Mouse (Mus musculus) urinary bladder, postnatal 25 days (tissue): ENCODE results near the gene Mapk12.
A peak's percentile ranks its signal among the peaks of the same experiment; 100 is the strongest.

Source experiments
- DNase-seq: peaks from one replicate; pipeline ENCODE4 v3.0.0; 2022; ENCODE audit warnings: low spot score

Mapk12 gene

GRCm38 (mm10) chr15:89137378-89138045 lies 3.0 kb downstream of the Mapk12 start:
- DNase-seq, result no peak

GRCm38 (mm10) chr15:89136461-89137155 lies 3.9 kb downstream of the Mapk12 start:
- DNase-seq, result no peak

GRCm38 (mm10) chr15:89131316-89131715 lies 9.2 kb downstream of the Mapk12 start:
- no peak for DNase-seq

DNA sequence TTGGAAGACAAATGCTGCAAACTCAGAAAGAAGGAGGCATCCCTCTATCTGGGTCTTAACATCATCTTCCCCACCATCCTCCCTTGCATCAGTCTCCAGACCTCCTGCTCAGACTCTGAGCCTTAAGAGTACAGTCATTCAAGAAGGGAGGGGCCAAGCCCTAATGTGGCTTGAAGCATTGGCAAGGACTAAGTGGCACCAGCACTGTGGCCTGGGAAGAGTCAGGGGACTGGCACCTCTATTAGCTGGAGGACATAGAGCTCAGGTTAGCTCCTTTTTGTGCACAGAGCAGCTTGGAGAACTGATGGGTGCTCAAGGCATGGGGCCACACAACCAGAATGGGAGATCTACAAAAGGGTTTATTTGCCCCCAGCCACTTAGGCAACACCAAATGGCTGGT lies 10.3 kb downstream of the Mapk12 start:
- DNase-seq, result no peak

- peak; percentile 77 for DNase-seq
These were observed 11.8 kb downstream of the Mapk12 start, which contains the start of gene Hdac10 for GRCm38 (mm10) chr15:89128382-89129350. Gene Hdac10 (minus strand): TSS chr15:89128700.

DNA sequence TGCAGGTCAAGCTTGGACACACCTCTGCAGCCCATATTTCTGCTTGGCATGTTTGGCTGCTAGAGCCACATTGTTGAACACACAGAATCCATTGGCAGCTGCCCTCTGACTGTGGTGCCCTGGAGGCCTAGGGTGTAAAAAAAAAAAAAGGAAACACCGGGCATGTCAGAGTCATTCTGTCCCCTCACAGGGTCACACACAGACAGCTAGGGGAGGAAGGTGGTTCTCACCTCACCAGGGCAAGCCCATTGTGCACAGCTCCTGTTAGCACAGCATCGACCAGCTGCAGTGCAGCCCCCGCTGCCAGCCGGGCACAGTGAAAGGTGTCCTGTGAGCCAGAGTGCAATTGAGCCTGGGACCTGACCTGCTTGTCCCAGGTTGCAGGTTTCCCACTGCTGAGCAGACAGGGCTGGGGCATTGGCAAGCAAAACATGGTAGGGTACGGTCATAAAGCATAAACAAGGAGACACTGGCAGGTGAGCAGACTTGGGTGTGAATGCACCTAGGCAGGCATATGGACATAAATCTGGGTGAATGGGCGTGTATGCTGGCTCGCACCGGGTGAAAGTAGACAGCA lies 13.1 kb downstream of the Mapk12 start:
- DNase-seq, result no peak

- no peak for DNase-seq
These were observed 13.9 kb downstream of the Mapk12 start for GRCm38 (mm10) chr15:89126622-89127021.

DNA sequence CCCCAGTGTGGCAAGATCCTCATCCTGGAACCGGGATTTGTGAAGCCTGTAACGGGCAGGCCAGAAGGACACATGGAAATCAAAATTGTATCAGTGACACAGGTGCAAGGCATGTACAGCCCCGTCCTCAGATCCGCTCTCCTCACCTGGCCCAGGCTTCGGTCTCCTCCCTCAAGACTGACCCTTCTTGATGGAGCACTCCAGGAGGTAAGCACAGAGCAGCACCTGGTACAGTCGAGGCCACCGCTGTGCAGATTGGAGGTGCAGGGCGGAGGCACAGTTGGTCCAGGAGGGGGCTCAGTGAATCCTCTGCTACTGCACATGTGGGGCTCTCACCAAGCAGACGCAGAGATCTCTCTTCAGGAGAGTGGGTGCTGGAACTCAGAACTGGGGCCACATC lies 15.2 kb downstream of the Mapk12 start:
- DNase-seq, result no peak

DNA sequence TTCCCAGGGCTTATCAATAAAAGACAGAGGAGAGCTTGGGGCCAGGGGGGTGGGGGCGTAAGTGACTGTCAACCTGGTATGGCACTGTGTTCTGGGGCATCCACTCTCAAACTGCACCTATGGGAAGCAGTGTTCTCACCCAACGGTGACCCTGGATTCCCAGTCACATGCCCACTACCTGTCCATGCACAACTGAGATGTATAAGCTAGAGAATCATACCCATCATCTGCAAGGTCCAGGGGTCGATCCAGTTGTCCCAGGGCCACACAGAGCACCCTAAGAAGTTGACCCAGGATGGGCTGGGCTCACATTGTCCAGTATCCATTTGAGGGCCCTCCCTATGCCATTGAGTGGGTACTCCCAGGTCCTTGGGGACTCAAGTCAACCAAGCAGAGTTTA lies 16.2 kb downstream of the Mapk12 start:
- no peak for DNase-seq

GRCm38 (mm10) chr15:89123595-89123994 lies 16.9 kb downstream of the Mapk12 start:
- no peak for DNase-seq

- peak; percentile 95 for DNase-seq
These were observed 17.7 kb downstream of the Mapk12 start, which contains the start of gene Tubgcp6 for GRCm38 (mm10) chr15:89122649-89123366. Gene Tubgcp6 (minus strand): TSS chr15:89123112.

DNA sequence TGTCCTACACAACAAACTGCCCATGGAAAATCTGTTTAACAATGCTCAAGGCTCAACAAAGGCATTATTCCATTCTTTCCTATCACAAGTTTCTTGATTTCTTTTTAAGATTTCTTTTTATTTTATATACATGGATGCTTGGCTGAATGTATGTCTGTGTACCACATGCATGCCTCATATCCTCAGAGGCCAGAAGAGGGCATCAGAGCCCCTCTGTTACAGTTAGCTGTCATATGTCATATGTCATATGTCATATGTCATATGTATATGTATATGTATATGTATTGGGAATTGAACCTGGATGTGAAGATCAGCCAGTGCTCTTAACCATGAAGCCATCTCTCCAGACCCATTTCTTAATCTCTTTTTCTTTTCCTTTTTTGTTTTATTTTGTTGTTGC lies 22.5 kb downstream of the Mapk12 start:
- DNase-seq, result no peak

- no peak for DNase-seq
These were observed 30.4 kb downstream of the Mapk12 start for GRCm38 (mm10) chr15:89110147-89110546.

GRCm38 (mm10) chr15:89106976-89107375 lies 33.5 kb downstream of the Mapk12 start:
- DNase-seq, result no peak

DNA sequence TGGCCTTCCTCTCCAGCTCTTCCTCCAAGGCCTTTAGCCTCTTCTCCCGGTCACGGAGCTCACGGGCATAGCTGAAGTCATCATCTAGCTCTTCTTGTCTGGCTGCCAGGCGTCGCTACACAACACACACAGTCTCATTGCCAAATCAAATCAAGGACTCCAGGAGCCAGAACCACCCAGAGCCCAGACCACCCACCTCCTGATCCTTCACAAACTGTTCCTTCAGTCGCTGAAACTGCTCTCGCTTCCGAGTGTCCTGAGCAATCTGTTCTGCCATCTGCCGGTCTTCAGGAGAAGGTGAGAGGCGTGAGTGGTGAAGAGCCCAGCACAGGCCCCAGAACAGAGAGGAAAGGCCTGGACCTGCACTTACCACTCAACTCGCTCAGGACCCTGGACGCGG lies 34.4 kb downstream of the Mapk12 start:
- DNase-seq, result no peak

- no peak for DNase-seq
These were observed 36.1 kb downstream of the Mapk12 start for GRCm38 (mm10) chr15:89104425-89104824.

DNA sequence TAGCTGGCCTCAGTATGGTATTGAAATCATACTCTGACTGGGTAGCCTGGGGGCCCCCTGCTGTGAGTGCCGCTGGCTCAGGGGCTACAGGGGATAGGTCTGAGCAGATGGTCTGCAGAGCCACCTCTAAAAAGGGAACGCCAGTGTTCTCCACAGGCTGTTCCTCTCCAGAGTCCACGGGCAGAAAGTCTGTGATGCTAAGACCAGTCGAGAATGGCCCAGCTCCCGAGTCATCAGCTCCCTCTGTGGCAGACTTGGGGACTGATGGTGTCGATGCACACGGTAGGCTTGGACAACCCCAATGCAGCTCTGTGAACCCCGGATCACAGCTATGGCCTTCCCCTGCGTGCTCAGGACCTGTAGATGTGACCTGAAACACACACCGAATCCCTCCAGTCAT lies 36.6 kb downstream of the Mapk12 start:
- DNase-seq, result no peak

- no peak for DNase-seq
These were observed 37.9 kb downstream of the Mapk12 start for GRCm38 (mm10) chr15:89102646-89103045.

DNA sequence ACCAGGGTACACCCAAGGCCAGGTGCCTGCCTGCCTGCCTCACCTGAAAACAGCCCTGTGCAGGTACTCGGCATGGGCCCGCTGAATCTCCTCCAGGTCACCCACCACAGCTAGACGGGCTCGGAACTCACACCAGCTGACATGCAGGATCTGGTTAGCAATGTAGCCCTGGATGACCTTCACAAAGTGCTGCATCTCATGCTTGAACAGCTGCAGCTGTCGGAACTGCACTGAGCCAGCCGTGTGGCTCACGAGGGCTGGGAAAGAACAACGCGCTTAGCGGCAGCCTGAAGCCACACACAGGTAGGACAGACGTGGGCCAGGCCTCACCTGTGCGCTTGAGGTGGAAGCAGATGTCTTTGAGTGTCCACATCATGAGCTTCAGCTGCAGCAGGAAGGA lies 39.7 kb downstream of the Mapk12 start:
- DNase-seq, result no peak

- DNase-seq, result no peak
These were observed 41.9 kb downstream of the Mapk12 start for GRCm38 (mm10) chr15:89098616-89099015.

DNA sequence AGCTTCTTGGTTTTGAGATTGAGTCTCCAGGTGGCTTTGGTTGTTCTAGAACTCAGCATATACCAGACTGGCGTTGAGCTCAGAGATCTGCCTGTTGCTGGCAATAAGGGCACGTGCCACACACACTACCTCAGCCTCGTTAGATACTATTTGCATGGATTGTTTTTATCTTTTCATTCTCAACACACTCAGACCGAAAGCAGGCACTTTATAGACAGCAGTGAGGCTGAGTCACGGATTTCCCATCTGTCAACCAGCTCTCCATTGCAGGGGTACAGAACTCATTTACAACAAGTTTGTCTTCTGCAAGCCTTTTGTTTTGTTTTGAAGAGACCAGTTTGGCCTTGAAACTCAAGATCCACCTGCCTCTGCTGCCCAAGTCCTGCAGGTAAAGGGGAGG lies 43.1 kb downstream of the Mapk12 start:
- DNase-seq, result no peak
